Mouse (Mus musculus) c-Kit-positive CD71-positive TER-119-negative erythroid progenitor cells, embryonic 14.5 days (primary cell): ENCODE measurements at regions not wholly inside any gene's neighbourhood (a gene's known extent, or its start where the extent isn't known, plus 50 kb on each side); places are given as distances from the start of the nearest gene placed in this dataset.

Source experiments
- DNase-seq: peaks from one replicate; pipeline ENCODE4 v3.0.0-alpha.2; 2013; ENCODE audit warnings: low read depth

DNA sequence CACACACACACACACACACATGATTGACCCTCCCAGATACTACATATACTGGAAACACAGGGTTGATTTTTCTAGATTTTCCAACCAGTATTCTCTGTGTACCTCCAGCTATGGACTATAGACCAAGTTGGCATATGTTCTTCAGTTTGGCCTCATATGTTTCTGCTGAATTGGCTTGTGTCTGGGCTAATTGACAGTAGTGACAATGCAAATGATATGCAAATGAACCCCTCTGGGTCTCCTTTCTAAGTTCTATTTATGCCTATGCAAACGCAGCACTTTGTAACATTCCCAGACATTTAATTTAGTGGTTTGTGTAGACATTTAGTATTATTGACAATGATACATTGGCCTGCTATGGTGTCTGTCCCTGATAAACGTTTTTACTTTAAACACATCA, 582.0 kb upstream of the Negr1 start:
- DNase-seq: no peak

DNA sequence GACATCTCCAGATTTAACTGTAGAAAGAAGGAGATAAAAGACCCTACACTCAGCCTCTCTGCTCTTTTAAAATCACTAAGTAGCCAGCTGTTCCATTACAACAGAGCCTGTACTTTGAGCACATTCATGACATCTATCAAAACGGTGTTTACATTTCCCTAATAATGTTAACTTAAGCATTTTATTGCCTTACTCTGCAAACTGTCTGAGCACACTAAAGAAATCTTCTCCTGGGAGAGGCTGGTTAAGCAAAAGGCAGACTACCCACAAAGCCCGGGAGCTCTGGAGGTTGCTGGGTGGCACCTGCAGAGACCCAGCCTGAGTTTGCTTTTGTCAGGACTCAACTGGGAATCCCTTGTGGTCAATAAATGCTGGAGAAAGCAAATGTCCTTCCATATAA, 567.5 kb upstream of the Negr1 start:
- DNase-seq: no peak

DNA sequence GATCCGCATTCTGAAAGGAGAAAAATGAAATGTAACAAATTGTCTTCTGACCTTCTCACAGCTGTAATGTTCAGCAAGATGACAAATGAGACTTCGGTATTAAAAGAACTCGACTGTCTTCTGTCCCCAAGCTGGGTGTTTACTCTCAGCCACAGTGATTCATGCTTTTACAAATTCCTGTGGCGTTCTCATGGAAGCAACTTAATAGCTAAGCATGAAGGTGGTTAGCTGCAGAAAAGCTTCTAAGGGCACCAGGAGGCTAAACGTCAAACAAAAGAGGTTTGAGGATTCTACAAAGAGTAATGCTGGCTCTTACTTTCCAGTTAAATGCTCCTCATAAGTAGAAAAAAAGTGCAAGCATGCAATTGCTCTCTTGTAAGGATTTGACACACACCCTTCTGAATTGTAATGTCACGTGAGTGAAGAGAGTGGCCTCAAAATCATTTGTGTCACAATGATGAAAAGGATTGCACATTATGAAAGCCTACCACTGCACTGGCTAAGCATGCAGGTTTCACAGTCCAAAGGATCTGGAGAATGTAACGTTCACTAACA, 543.8 kb upstream of the Negr1 start:
- DNase-seq: no peak

GRCm38 (mm10) chr3:156028602-156029188, 532.9 kb upstream of the Negr1 start:
- no peak for DNase-seq

GRCm38 (mm10) chr3:156070257-156070656, 491.3 kb upstream of the Negr1 start:
- no peak for DNase-seq

DNA sequence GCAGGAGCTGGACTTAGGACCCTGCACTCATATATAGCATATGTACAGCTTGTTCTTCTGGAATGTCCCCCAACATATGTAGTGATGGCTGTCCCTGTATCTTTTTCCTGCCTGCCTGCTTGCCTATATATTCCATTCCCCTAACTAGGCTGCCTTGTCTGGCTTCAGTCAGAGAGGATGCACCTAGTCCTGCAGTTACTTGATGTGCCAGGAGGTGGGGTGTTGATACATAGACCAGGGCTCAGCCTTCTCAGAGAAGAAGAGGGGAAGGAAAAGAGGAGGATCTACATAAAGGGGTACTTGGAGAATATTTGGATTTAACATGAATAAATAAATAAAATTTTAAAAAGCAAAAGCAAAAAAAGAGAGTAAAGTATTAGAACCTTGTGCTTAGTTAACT, 479.3 kb upstream of the Negr1 start:
- DNase-seq: no peak

DNA sequence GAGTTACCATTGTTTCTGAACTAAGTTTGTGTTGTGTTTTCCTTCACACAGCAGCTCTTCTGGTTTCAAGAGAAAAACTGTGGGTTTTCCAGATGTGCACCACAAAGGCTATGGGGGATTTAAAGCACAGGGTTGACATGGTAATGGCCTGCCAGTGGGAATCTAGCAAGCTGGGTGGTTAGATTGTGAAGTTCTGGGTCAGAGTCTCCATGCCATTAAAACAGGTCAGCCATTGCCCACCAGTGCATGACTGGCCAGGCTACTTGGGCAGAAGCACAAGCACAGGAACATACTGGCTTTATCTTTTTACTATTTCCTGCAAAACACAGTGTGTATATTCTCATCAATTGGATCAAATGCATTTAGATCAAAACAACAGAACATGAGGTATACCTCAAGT, 467.9 kb upstream of the Negr1 start:
- DNase-seq: no peak

DNA sequence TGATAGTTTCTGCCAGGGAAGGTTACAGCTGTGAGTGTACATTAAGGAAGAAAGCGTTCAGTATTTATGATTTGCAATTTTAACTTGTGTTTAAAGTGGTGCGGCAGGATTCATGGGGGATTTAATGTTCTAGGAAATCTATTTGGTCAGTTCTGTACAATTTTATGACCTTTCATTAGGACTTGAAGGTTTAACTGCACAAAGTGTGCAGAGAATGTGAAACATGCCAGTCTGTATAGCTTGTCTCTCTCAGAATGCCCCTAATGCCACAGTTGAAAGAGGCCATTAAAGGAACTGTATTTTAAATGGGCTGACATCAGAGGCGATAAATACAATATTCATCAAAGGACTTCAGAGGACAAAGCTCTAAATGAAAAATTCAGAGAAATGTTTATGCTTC, 466.6 kb upstream of the Negr1 start:
- no peak for DNase-seq

DNA sequence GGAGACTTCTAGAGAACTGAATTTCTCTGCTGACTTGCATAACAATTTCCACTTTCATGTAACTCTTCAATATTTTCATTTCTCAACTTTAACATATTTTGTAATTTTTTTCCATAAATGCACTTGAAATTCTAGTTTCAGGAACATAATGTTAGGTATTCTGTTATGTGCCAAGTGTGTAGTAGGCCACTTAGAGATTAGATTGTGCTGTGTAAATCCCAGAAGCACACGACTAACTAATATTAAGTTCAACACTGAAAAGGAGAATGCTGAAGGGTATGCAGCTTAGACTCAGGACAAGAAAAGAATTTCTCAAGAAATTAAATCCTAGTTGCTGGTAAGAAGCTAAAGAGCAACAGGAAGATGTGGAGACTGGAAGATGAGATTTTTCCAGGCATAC, 455.8 kb upstream of the Negr1 start:
- DNase-seq: no peak

GRCm38 (mm10) chr3:156120341-156120740, 441.3 kb upstream of the Negr1 start:
- no peak for DNase-seq

- DNase-seq: no peak
These were observed 430.0 kb upstream of the Negr1 start for GRCm38 (mm10) chr3:156131598-156131997.

GRCm38 (mm10) chr3:156141355-156141754, 420.2 kb upstream of the Negr1 start:
- no peak for DNase-seq

DNA sequence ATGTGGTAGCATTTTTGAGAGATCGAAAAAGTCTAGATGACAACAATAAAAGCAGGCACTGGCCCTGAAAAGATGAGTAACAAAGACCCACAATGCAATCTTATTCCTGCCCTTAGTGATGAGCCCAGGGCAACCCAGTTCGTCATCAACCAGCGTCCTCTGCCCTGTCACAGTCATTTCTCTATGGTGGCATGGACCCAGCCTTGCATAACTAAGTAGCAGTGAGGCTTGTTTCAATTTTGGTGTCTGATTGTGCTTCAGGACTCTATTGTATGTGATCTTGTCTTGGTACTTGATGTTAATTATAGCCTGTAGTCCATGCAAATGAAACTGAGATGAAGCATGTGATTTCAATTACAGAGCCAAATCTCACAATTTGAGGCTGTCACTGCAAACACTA, 412.3 kb upstream of the Negr1 start:
- DNase-seq: no peak

DNA sequence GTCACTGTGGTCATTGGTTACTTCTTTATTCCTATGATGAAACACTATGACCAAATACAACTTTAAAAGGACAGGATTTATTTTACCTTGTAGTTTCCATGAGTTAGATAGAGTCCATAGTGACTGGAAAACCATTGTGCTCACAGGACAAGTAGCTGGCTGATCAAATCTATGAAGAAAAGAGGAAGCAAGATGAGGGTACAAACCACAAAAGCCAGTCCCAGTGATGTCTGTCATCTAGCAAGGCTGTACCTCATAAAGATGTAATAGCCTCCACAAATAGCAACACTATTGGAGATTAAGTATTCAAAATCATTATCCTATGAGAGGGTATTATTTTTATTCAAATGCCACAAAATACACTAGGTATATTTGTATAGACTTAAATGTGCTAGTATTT, 391.5 kb upstream of the Negr1 start:
- DNase-seq: no peak

- DNase-seq: no peak
These were observed 362.9 kb upstream of the Negr1 start for GRCm38 (mm10) chr3:156198688-156199087.

GRCm38 (mm10) chr3:156199749-156200467, 361.7 kb upstream of the Negr1 start:
- no peak for DNase-seq

DNA sequence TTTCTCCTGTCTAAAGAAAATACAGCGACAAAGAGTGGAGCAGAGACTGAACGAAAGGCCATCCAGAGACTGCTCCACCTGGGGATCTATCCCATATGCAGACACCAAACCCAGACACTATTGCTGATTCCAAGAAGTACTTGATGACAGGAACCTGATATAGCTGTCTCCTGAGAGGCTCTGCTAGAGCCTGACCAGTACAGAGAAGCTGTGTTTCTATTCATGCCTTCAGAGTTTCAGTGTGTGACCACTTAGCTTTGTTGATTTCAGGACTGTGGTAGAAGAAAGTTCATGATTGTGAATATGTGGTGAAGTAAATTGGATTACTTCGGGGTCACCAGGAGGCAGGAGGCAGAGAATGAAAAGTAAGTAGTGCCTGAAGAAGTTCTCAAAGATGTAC, 356.3 kb upstream of the Negr1 start:
- no peak for DNase-seq

DNA sequence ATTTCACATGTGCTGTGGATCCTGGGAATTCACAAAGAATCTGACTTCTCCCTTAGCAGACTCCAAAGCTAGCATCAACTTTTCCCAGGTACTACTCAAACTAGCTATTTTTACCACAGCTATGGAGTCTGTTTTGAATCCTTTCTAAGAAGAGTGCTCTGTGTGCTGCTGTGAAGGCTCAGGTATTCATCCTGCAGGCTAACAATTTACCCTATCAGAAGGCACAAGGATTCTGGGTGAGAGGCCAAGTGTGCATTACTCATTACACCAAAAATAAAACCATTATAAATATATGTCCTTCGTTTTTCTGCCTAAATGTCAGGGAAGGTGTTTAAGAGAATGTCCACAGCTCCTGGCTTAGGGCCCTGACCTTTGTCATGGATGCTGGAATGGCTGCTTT, 353.2 kb upstream of the Negr1 start:
- DNase-seq: no peak

- DNase-seq: no peak
These were observed 350.8 kb upstream of the Negr1 start for GRCm38 (mm10) chr3:156210827-156211226.

- DNase-seq: no peak
These were observed 346.8 kb upstream of the Negr1 start for GRCm38 (mm10) chr3:156214823-156215222.

DNA sequence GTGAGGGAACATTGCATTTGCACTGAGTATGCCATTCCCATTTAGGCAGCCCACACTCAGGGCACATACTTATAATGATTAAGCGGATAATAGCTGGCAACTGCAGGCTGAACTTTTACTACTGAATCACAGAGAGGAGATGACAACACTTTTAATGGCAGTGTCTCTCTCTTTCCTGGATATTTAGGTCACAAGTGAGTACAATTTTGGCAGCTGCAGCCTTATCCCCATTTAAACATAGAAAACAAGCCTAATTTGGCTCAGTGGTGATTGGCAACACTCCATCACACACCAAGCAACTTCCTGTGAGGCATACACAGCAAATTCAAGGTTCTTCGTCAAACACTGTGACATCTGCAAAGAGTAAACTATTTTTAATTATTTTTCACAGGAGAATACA, 329.5 kb upstream of the Negr1 start:
- DNase-seq: no peak

DNA sequence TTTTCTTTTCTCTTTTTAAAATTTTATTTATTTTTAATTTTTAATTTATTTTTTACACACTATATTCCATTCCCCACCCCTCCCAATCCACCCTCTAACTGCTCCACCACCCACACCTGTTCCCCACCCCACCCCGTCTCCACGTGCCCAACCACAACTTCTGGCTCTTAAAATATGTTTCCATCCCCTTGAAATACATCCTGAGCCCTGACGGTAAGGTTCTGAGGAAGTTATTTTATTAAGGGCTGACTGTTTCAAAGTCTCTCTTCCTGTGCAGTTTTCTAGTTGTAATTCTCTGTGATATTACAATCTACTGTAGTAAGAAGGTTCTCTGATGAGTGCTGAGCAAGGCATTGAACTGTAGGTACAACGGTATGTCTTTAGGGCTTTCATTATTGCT, 325.6 kb upstream of the Negr1 start:
- DNase-seq: no peak

GRCm38 (mm10) chr3:156252256-156252861, 309.2 kb upstream of the Negr1 start:
- DNase-seq: no peak
